Mouse (Mus musculus): ENCODE results near the gene Olfr715.
"Not testable (repeated sequence)": the region's sequence is repeated elsewhere in the genome, so short reads cannot be mapped to it uniquely, and the experiment has no call there.

The Olfr715 gene

DNA sequence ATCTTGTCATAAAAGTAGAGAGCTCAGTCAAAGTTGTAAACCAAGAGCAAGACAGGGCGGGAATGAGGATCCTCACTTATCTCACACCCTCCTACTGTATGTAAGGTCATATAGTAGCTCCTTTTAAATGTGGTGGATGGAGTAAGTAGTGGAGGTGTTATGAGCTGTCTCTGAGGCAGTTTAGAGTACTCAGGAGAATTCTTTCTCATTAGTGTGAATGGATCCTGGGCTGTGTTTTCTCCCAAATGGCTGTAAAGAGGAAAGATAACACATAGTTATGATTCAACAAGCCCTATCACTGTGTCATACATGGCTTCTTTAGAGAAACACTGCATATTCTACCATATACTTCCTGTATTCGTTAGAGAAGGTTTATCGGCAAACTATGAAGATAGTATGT is at the start of gene Olfr715:
TSS of gene Olfr715 (minus strand) at position 101 of the 400 bp plus-strand sequence.
- ATAC-seq (ENCODE audit: low TSS enrichment) = not testable (repeated sequence)

DNA sequence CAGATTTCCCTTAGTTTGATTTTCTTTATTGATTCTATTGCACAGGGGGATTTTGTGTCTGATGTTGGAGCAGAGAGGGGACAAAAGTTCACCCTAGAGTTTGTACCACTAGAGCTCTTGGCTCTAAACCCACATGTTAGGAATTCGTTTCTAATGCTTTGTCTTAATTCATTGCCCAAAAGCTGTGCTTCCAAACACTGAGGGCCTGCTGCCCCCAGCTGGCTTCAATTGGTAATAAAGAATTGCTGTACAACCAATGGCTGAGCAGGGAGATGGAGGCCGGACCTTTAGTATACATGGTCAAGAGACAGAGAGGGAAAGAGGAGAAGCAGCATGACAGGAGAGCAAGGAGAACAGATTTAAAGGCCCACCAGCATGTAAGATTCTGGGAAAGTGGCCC is 49.5 kb upstream of the Olfr715 start:
- no peak for ATAC-seq (ENCODE audit: low TSS enrichment)

GRCm38 (mm10) chr7:107166690-107167089 is 35.8 kb upstream of the Olfr715 start, which contains the start of gene Nlrp14:
Nlrp14 (plus strand) TSS chr7:107166990.
- no peak for ATAC-seq (ENCODE audit: low TSS enrichment)

GRCm38 (mm10) chr7:107138027-107138426 is 7.1 kb upstream of the Olfr715 start, which contains the start of gene Olfr716:
Olfr716 (plus strand) TSS chr7:107138327.
- not testable (repeated sequence) for ATAC-seq (ENCODE audit: low TSS enrichment)

DNA sequence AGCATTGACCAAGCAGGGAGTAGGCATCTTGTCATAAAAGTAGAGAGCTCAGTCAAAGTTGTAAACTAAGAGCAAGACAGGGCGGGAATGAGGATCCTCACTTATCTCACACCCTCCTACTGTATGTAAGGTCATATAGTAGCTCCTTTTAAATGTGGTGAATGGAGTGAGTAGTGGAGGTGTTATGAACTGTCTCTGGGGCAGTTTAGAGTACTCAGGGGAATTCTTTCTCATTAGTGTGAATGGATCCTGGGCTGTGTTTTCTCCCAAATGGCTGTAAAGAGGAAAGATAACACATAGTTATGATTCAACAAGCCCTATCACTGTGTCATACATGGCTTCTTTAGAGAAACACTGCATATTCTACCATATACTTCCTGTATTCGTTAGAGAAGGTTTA is 20.6 kb downstream of the Olfr715 start, which contains the start of gene Olfr715b:
TSS of gene Olfr715b (minus strand) at position 101 of the 400 bp plus-strand sequence.
- ATAC-seq (ENCODE audit: low TSS enrichment) = not testable (repeated sequence)

- ATAC-seq (ENCODE audit: low TSS enrichment) = no peak
Observed at GRCm38 (mm10) chr7:107092920-107093319, 38.0 kb downstream of the Olfr715 start, which contains the start of gene Olfr17. Olfr17 (plus strand) TSS chr7:107093220.

Data from frontal cortex, adult (tissue).